Mouse (Mus musculus) c-Kit-positive CD71-positive TER-119-positive erythroid progenitor cells, embryonic 14.5 days (primary cell): ENCODE results near the gene Mllt1.
"Not testable (repeated sequence)": the region's sequence is repeated elsewhere in the genome, so short reads cannot be mapped to it uniquely, and the experiment has no call there.

Source experiments
- DNase-seq: peaks from one replicate; pipeline ENCODE4 v3.0.0-alpha.2; 2013; ENCODE audit warnings: low spot score

The Mllt1 gene

GRCm38 (mm10) chr17:56934545-56935330 is 477 bp downstream of the Mllt1 start:
- no peak for DNase-seq

DNA sequence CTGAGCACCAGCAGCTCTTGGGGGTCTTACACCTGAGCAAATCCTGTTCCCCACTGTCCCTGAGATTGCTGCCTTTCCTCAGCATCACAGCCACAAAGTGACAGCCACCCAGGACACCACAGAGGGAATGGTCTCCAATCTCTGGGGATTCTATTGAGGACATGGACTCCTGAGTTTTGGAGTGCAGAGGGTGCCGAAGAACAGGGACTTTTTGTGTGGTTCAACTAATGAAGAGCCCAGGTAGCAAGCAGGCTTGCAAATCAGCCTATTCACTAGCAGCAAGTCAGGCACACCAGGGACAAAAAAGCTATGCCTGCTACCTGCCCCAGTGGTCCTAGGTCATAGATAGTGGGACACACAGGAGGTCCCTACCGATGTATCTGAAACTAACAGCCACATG is 1.8 kb downstream of the Mllt1 start:
- no peak for DNase-seq

GRCm38 (mm10) chr17:56930026-56930425 is 5.2 kb downstream of the Mllt1 start:
- no peak for DNase-seq

- DNase-seq = no peak
Observed at GRCm38 (mm10) chr17:56929530-56929929, 5.7 kb downstream of the Mllt1 start.

DNA sequence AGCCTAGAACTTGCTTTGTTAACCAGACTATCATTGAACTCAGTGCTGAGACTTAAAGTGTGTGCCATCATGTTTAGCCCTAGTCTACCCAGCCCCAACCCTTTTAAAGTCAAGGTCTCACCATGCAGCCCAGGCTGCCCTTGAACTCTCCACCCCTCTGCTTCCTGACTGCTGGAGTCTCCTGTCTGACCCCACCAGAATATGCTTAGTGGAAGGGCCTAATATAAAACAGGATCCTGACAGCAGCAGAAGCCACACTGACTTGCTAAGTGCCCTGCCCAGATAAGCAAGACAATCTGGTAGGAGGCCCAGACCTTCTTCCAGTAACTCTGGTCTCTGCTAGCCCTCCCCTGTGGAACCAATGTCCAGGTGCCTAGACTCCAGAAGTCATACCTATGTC is 6.1 kb downstream of the Mllt1 start:
- DNase-seq = no peak

DNA sequence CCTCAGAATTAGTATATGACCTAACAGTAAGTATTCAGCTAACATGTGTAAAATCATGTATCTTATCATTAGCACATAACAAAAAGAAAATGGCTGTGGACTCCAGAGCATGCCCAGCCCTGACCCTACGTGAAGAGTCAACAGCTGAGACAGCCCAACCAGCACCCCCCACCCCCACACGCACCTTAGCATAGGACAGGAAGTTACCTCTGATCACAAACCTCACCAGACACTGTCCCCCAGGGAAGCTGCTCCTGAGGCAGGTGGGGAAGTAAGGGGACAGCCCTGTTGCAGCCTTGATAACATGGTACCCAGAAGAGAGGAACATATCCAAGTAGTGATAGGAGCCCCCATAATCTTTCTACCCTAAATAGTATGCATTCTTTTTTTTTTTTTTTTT is 9.2 kb downstream of the Mllt1 start:
- DNase-seq = no peak

DNA sequence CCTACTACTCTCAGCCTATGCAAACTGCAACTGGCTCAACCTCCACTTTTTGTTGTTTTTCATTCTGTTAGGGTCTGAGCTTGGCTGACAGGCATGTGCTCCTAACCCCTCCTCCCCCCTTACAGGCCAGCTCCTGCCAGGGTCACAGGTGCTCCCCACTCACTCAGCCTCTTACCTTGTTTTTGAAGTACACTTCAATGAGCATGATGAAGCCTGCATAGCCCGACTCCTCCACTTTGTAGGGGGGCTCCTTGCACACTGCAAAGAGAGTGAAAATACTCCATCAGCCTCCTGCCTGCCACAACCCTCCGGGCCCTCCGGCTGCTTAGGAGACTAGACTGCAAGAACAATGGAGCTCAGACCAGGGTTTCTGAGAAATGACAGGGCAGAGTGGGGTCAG is 15.5 kb downstream of the Mllt1 start:
- DNase-seq = no peak

- no peak for DNase-seq
Observed at GRCm38 (mm10) chr17:56917166-56917565, 18.0 kb downstream of the Mllt1 start.

DNA sequence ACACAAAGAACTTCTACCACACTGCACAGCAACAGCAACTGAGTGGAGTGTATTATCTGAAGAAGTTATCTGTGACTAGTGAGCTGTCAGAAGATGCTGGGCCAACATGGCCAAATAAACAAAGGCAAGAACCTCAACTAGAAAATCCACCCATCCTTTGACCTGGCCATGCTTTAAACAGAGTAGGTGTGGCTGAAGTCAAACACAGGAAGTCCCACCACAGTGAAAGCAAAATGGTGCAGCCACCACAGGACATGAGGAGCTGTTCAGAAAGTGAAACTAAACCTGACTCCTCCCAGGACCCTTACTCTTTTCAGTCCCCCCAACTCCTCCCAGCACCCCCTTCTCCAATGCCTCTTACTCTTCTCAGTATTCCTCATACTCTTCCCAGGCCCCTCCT is 21.8 kb downstream of the Mllt1 start:
- DNase-seq = no peak

DNA sequence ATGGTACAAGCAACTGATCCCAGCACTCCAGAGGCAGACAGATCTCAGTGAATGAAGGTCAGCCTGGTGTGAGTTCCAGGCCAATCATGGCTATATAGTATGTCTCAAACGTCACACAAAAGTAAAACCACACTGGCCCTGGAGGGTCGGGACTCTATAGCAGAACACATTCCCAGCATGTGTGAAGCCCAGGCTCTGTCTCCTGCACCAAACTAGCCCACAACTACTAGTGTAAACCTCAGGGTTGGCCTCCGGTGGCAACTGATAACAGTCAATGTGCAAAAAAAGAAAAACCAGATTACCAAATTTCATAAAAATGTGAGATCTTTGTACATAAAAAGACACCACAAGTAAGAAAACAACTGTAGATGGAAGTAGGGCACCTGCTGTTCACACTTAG is 22.2 kb downstream of the Mllt1 start:
- no peak for DNase-seq

GRCm38 (mm10) chr17:56909764-56910163 is 25.5 kb downstream of the Mllt1 start:
- DNase-seq = not testable (repeated sequence)

- no peak for DNase-seq
Observed at GRCm38 (mm10) chr17:56907887-56908286, 27.3 kb downstream of the Mllt1 start.

DNA sequence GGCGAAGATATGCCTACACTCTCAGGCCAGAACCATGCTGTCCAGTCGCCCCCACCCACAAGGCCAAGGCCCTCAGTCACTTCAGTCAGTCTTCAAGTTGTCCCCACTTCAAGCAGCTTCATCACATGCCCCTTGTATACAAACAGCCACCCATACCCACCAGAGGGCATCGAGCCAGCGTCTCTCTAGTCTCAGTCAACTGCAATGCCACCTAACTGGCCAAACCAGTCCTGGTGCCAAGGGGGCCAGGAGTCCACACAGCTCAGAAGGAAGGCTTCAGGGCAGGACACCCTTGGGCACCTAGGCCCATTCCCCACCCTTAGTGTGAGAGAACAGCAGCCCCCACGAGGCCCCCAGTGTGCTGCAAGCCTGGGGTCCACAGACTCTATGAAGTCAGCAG is 28.1 kb downstream of the Mllt1 start:
- no peak for DNase-seq

- DNase-seq = no peak
Observed at GRCm38 (mm10) chr17:56906166-56906565, 29.0 kb downstream of the Mllt1 start.

DNA sequence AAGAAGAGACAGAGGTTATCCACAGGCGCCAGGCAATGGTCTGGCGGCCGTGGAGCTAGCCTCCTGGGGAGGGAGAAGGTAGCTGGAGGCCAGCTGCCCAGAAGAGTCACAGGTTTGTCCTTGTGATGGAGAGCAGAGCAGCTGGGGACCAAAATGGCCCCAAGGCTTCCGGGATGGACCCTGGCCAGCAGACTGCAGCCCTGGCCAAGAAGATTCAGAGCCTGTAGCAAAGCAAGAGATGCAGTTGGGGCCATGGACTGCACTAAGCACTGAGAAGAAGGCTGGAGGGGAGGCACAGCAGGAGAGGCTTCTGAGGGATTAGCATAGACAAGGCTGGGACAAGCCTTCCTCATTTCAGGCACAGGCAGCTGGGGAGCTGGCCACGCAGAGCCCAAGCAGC is 32.5 kb downstream of the Mllt1 start:
- DNase-seq = no peak

GRCm38 (mm10) chr17:56897630-56898195 is 37.5 kb downstream of the Mllt1 start:
- DNase-seq = peak; percentile 72

DNA sequence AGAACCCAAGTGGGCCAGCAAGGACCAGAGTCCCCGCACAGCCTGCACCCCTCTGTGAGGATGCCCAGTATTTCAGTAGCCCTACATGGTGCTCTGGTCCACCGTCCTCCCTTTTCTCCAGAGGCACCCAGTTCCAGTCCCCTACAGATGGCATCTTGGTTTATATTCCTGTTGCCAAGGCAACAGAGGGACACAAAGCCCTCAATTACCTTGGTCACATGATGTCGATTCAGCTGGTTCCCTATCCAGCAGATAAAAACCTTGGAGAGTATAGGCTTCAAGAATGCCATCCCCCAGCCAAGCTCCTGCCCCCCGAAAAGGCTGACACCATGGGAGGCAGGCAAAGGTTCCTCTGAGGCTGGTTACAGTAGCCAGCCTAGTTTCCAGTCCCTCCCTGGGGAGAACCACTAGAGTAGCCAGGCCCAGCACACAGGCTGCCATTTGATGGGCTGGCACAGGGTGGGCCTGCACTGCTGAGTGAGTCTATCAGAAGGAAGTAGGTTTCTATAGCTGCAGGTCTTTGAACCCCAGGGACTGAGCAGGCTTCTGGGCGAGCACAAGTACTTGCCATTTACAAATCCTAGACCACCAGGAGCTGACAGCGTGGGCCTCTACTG is 38.6 kb downstream of the Mllt1 start:
- no peak for DNase-seq

DNA sequence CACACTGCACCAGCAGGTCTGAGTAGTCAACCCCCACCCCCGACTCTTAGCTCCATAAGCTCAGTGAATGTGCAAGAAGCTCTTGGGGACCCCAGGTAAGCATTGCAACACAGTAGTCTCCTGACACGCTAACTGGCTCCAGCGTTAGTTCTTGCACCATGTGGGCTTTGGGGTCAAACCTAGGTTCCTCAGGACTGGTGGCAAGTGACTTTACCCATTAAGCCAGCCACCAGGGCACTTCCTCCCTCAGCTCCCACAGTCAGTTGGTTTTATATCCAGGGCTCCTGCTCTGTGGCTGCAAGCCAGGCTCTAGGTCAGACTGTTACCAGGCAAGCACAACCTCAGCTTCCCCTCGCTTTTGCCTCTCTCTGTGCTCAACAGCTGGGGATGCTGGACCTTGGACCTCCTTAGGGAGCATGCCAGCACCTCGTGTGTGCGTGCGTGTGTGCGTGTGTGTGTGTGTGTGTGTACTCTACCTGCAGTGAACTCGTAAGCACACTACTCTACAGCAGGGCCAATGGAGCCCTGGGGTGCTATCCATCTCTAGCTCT is 39.8 kb downstream of the Mllt1 start:
- no peak for DNase-seq

- DNase-seq = no peak
Observed at GRCm38 (mm10) chr17:56890018-56890417, 45.2 kb downstream of the Mllt1 start.

DNA sequence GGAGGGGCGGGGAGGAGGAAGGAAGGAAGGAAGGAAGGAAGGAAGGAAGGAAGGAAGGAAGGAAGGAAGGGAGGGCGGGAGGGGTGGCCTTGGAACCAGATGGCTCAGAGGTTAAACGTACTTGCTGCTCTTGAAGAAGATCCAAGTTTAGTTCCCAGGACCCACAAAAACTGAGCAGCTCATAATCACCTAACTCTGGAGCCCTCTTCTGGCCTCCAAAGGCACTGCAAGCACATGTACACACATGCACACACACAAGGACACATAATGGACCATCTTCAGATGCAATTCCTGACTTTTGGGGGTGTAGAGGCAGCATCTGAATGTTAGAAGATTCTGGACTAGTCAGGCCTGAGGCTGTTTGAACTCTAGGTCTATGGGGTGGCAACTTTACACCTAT is 47.2 kb downstream of the Mllt1 start:
- no peak for DNase-seq

- no peak for DNase-seq
Observed at GRCm38 (mm10) chr17:56884809-56885208, 50.4 kb downstream of the Mllt1 start.

GRCm38 (mm10) chr17:56884331-56884730 is 50.9 kb downstream of the Mllt1 start:
- no peak for DNase-seq

DNA sequence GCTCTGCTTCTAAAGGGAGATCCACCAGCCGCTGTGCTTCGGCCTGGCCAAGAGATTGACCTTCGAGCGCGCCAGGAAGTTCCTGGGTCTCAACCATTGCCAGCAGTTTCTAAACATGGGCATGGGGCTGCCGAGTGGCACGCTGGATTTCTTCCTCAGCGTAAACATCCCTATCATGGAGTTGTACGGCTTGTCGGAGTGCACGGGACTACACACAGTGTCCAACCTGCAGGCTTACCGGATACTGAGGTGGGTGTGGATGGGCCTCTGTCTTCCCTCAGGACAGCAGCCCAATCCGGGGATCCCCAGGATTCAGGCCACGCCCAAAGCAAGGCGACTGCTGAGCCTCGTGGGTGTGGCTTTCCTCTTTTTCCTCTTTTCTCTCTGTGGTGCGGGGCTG is 51.6 kb downstream of the Mllt1 start:
- DNase-seq = no peak
